12 mouse cellular contexts compared by ENCODE assay signal in genomic region chr19:41660294-41660998, GRCm38 (mm10).
DNase-seq lines count a peak whose midpoint lies in the region; ATAC-seq lines count a peak whose summit lies in the region.
"Had no signal": no experiment of that assay in that cellular context is flagged by ENCODE, and none has a peak within 500 bp of the region (broad histone marks: within the 10 kb centered on the region; RNA-seq: fewer than 3 reads in every experiment).

No protein-coding gene starts in this region.

- H3K36me3 ChIP-seq in forebrain, embryonic 16.5 days (ENCODE audit: control insufficient read depth, insufficient read depth): no peaks in the 10 kb centered on the region
- H3K36me3 ChIP-seq in forebrain, embryonic 15.5 days: no peaks in the 10 kb centered on the region
- H3K36me3 ChIP-seq: embryonic facial prominence, embryonic 10.5 days had no signal

- H3K4me2 ChIP-seq in forebrain, embryonic 16.5 days (ENCODE audit: low read length): peak overlapping the region; percentile 6; the same call in 1 of the 2 replicates
- H3K4me2 ChIP-seq in forebrain, embryonic 15.5 days (replicated peaks): no peak overlapping the region

- H3K9me3 ChIP-seq in forebrain, embryonic 16.5 days (ENCODE audit: control insufficient read depth, low read length): no peaks in the 10 kb centered on the region
- H3K9me3 ChIP-seq in forebrain, embryonic 15.5 days: no peaks in the 10 kb centered on the region
- H3K9me3 ChIP-seq: embryonic facial prominence, embryonic 10.5 days had no signal

- no peak overlapping the region for H3K9ac ChIP-seq in forebrain, embryonic 16.5 days (replicated peaks; ENCODE audit: low read depth, low read length)
- H3K9ac ChIP-seq in forebrain, embryonic 15.5 days (replicated peaks): no peak overlapping the region

- DNase-seq in layer of hippocampus, adult 11-12 months (ENCODE audit: low spot score): peak; percentile 76
- no peak for DNase-seq in layer of hippocampus, postnatal 25 days (ENCODE audit: extremely low spot score in 1 of 2, low spot score in 1 of 2)
- peak; percentile 57 for DNase-seq in layer of hippocampus, adult 9-10 months (ENCODE audit: low spot score)
- peak; percentile 51 to 64 for DNase-seq in right cerebral cortex, postnatal 10 days (ENCODE audit: low spot score in 2 of 2)
- no peak for DNase-seq in spleen, postnatal 4 days (ENCODE audit: low spot score in 2 of 2)
- no peak for DNase-seq in embryo, embryonic 10 days (ENCODE audit: low spot score)
- DNase-seq: cerebellum, adult 8-10 months; kidney, adult 2 months had no signal

- H3K27ac ChIP-seq in forebrain, embryonic 16.5 days (ENCODE audit: low read length): no peak overlapping the region
- H3K27ac ChIP-seq in forebrain, embryonic 15.5 days (replicated peaks): no peak overlapping the region; the same call in none of the 2 replicates
- H3K27ac ChIP-seq: embryonic facial prominence, embryonic 10.5 days; heart, adult 2 months had no signal

- H3K4me3 ChIP-seq in forebrain, embryonic 16.5 days (replicated peaks; ENCODE audit: low read length): no peak overlapping the region
- H3K4me3 ChIP-seq in forebrain, embryonic 15.5 days: no peak overlapping the region
- H3K4me3 ChIP-seq: embryonic facial prominence, embryonic 10.5 days; heart, adult 2 months had no signal

- ATAC-seq in forebrain, embryonic 16.5 days: peak; percentile 65
- ATAC-seq in forebrain, embryonic 15.5 days (replicated peaks): no peak; the same call in 1 of the 2 replicates

- peaks cover 62% of the 10 kb centered on the region for H3K4me1 ChIP-seq in forebrain, embryonic 16.5 days (replicated peaks; ENCODE audit: control insufficient read depth, insufficient read depth, low read length)
- H3K4me1 ChIP-seq in forebrain, embryonic 15.5 days: peaks cover 70% of the 10 kb centered on the region

- H3K27me3 ChIP-seq in forebrain, embryonic 16.5 days (replicated peaks; ENCODE audit: control insufficient read depth, insufficient read depth, low read length): peaks cover 8% of the 10 kb centered on the region
- H3K27me3 ChIP-seq in forebrain, embryonic 15.5 days: peaks cover 16% of the 10 kb centered on the region; the same call in 1 of the 2 replicates

- 36% methylated on average over 17 of the region's 17 CpGs for WGBS in forebrain, embryonic 16.5 days
- WGBS in forebrain, embryonic 15.5 days: 39% methylated on average over 17 of the region's 17 CpGs

Comparison
In these comparisons a context has a peak if more than half of its experiments do, and no peak if none do; other contexts are left out.
1. DNase-seq: peak in layer of hippocampus, adult 11-12 months (single experiment), layer of hippocampus, adult 9-10 months (single experiment) and right cerebral cortex, postnatal 10 days (2 of 2); none in layer of hippocampus, postnatal 25 days (0 of 2), spleen, postnatal 4 days (0 of 2) and embryo, embryonic 10 days (single experiment).